Mouse (Mus musculus) midbrain, embryonic 10.5 days (tissue): Measurements from ENCODE around the gene Cped1. TPM values are rescaled to one million over a fixed set of nuclear protein-coding genes. Genes with fewer than 3 reads are reported as not detected.
A peak's percentile ranks its signal among the peaks of the same experiment; 100 is the strongest.

Experiments
- DNase-seq: peaks from one replicate; pipeline ENCODE4 v3.0.0-alpha.2; 2017; ENCODE audit warnings: low spot score
- H3K27ac ChIP-seq: fragments of 300-500 bp; sonication (generic); replicated peaks from 2 replicates; pipeline ENCODE4 v1.5.1; 2016; ENCODE audit warnings: mild to moderate bottlenecking
- H3K27me3 ChIP-seq: fragments of 300-500 bp; sonication (generic); 2 replicates; pipeline ENCODE4 v1.6.1; 2016; ENCODE audit warnings: low read depth, mild to moderate bottlenecking; ENCODE audit not compliant: poor library complexity, severe bottlenecking
- H3K36me3 ChIP-seq: fragments of 300-500 bp; sonication (generic); 2 replicates; pipeline ENCODE4 v1.6.1; 2016; ENCODE audit warnings: mild to moderate bottlenecking, moderate library complexity
- H3K4me1 ChIP-seq: fragments of 300-500 bp; sonication (generic); 2 replicates; pipeline ENCODE4 v1.6.1; 2016
- H3K4me3 ChIP-seq: fragments of 300-500 bp; sonication (generic); 2 replicates; pipeline ENCODE4 v1.5.1; 2016; ENCODE audit warnings: mild to moderate bottlenecking, moderate library complexity
- H3K9me3 ChIP-seq: fragments of 300-500 bp; sonication (generic); replicated peaks from 2 replicates; pipeline ENCODE4 v1.6.1; 2016; ENCODE audit warnings: mild to moderate bottlenecking
- WGBS: fragments of 180-500 bp; shearing (Covaris S2); methylation state at CpG from one replicate; pipeline ENCODE4 v1.1.7; 2016; 5-methylcytosine and 5-hydroxymethylcytosine counted together
- polyA plus RNA-seq: library from polyadenylated mRNA; unstranded; fragments of >200 nt; fragmentation: Nextera tagmentation; extraction: Ambion mirVana; gene quantifications from 2 replicates; pipeline ENCODE4 v1.2.1, GENCODE M21; 2016

Cped1 gene
- polyA plus RNA-seq, 1 experiment from 2014 or later = 10.4 TPM

DNA sequence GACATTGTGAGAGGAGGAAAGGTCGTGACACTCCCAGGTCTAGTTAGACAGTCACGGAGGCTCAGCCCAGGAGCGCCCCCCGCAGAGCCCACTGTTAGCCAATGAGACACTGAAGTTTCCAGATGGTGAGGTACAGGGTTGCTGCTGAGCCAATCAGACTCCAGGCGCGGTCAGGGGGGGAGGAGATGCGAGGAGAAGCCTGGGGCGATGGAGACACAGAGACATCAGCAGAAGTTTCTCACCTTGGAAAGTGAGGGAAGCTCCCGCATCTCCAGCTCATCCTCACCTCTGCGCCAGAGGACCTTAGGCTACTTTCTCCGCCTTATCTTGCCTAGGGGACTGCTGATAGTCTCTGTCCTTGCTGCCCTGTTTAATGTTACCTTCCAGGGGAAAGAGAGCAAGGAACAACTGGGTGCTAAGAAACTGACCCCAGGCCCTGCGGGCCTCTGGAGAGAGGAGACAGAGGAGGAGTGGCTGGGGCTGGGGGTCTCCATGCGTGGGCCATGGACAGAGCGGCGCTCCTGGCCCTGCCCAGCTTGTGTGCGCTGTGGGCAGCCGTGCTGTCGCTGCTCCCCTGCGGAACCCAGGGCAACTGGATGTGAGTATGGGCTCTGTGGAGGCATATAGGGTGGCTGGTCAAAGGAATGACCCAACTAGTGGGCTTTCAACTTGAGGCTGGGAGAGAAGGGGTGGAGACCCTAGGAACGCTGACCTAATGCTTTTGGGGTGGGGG, 302.5 kb downstream of the Cped1 start, which contains the start of gene Wnt16:
Gene Wnt16, plus strand, starts transcription at position 224 of the 733 bp plus-strand sequence.
- peaks cover 68% of the 10 kb centered on the region for H3K27me3 ChIP-seq
- H3K36me3 ChIP-seq = no peaks in the 10 kb centered on the region
- peaks cover 22% of the 10 kb centered on the region for H3K4me1 ChIP-seq
- no peak within 1 kb of the TSS for H3K27ac ChIP-seq
- no peaks in the 10 kb centered on the region for H3K9me3 ChIP-seq
- peak; percentile 54 for DNase-seq
- peak within 1 kb of the TSS; percentile 62 for H3K4me3 ChIP-seq
- WGBS = under 1% methylated on average over 20 of the region's 20 CpGs

DNA sequence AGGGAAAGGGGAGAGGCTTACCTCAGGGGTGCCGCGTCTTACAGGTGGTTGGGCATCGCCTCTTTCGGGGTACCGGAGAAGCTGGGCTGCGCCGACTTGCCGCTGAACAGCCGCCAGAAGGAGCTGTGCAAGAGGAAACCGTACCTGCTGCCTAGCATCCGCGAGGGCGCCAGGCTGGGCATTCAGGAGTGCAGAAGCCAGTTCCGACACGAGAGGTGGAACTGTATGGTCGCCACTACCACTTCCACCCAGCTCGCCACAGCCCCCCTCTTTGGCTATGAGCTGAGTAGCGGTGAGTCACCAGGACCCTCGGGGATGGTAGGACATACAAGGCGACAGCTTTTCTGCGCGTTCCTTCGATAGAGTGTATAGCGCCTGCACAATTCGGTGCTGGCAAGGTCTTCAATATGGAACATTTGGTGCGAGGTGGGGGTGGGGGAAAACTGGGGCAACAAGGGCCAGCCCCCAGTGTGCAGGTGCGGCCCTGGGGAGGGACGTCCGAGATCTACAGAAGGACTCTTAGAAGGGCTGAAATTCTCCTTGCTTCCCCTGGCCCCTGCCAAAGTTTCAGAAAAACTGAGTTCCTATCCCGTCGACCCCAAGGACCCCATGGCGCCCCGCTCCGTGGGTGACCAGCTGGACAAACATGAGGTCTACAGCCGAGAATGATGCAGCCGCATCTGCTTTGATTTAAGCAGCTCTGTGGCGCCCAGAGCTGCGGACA, 303.2 kb downstream of the Cped1 start:
- H3K36me3 ChIP-seq = no peaks in the 10 kb centered on the region
- H3K27me3 ChIP-seq = peaks cover 73% of the 10 kb centered on the region
- peak; percentile 61 for DNase-seq
- H3K9me3 ChIP-seq = no peaks in the 10 kb centered on the region
- no peak overlapping the region for H3K27ac ChIP-seq
- WGBS = under 1% methylated on average over 38 of the region's 38 CpGs
- peaks cover 22% of the 10 kb centered on the region for H3K4me1 ChIP-seq
- peak overlapping the region; percentile 62 for H3K4me3 ChIP-seq

DNA sequence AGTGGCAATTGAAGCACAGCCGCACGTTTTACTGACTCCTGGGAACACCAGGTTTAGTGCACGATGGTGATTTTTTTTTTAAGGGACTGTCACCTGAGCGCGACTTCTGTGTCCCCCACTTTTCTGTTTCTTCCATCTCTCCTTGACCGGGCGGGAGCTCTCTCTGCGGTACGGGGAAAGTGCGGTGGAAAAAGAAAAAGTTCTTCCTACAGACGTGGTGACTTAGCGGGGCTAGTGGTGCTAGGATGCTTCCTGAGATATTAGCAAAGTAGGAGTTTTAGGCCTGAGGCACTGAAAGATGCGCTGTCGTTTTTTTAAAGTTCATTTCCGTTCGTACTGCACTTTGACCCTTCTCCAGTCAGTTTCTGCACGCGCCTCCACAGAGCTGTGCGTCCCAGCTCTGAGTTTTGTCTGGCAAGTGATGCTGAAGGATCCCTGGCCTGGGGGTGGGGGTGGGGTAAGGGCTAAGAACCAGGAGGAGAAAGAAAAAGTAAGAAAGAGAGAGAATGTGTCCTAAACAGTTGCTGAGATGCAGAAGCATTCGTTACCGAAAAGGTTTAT, 303.8 kb downstream of the Cped1 start:
- H3K4me3 ChIP-seq = peak overlapping the region; percentile 62
- H3K27me3 ChIP-seq = peaks cover 73% of the 10 kb centered on the region
- DNase-seq = peak; percentile 26
- H3K36me3 ChIP-seq = no peaks in the 10 kb centered on the region
- H3K27ac ChIP-seq = no peak overlapping the region
- peaks cover 22% of the 10 kb centered on the region for H3K4me1 ChIP-seq
- under 1% methylated on average over 21 of the region's 21 CpGs for WGBS
- no peaks in the 10 kb centered on the region for H3K9me3 ChIP-seq

DNA sequence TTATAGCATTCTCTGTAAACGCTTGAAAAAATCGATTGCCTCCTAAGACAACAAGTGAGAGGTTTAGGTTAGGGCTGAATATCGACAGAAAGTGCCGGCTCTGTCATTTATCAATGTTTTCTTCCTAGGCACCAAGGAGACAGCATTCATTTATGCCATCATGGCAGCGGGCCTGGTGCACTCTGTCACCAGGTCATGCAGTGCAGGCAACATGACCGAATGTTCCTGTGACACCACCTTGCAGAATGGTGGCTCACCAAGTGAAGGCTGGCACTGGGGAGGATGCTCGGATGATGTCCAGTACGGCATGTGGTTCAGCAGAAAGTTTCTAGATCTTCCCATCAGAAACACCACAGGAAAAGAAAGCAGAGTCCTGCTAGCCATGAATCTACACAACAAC, 305.1 kb downstream of the Cped1 start:
- Histone ChIP-seq H3K27ac (no peak overlapping the region), H3K27me3 (peaks cover 73% of the 10 kb centered on the region), H3K9me3 (no peaks in the 10 kb centered on the region), H3K4me3 (no peak overlapping the region), H3K4me1 (peaks cover 22% of the 10 kb centered on the region), H3K36me3 (no peaks in the 10 kb centered on the region)
- 81% methylated on average over 8 of the region's 8 CpGs for WGBS
- no peak for DNase-seq

DNA sequence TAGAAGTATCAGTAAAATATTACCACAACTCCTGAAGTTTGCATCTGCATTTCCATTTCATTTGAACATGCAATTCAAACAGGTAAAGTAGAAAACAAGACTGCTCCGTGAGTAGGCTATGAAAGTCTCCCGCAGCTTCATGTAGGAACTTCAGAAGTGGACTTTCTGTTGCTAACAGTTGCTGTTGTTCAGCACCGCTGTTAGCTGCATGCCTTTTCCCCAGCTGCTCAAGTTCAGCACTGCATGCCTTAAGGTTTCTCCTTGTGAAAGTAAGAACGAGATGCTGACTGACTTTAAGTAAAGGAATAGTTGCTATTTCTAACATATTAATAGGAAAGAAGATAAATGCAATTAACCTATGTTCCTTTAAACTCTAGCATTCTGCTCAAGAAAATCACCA, 306.3 kb downstream of the Cped1 start:
- Histone ChIP-seq H3K27ac (no peak overlapping the region), H3K9me3 (no peaks in the 10 kb centered on the region), H3K27me3 (peaks cover 61% of the 10 kb centered on the region), H3K4me3 (no peak overlapping the region), H3K36me3 (no peaks in the 10 kb centered on the region), H3K4me1 (peaks cover 22% of the 10 kb centered on the region)
- no peak for DNase-seq
- WGBS = 52% methylated on average over 4 of the region's 4 CpGs

DNA sequence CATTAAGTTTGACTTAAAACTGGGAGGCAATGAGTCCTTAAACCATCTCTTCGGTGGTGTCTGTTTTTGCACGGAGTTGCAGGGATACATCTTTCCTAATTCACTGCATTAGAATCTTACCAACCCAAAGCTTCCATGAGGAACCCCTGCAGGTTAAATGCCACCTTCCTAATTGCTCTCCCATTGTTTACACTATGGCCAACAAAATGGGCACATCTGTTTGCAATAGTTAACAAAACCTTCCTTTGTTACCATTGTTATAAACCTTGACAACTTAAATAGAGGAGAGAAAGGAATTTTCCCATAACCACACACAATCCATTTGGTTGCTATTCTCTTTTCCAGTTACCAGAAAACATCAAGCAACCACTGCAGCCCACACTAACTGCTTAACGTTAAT, 308.2 kb downstream of the Cped1 start:
- peaks cover 42% of the 10 kb centered on the region for H3K27me3 ChIP-seq
- H3K36me3 ChIP-seq = no peaks in the 10 kb centered on the region
- no peak overlapping the region for H3K27ac ChIP-seq
- H3K4me3 ChIP-seq = no peak overlapping the region
- DNase-seq = no peak
- WGBS = 30% methylated on average over 3 of the region's 3 CpGs
- no peaks in the 10 kb centered on the region for H3K9me3 ChIP-seq
- H3K4me1 ChIP-seq = peaks cover 9% of the 10 kb centered on the region

DNA sequence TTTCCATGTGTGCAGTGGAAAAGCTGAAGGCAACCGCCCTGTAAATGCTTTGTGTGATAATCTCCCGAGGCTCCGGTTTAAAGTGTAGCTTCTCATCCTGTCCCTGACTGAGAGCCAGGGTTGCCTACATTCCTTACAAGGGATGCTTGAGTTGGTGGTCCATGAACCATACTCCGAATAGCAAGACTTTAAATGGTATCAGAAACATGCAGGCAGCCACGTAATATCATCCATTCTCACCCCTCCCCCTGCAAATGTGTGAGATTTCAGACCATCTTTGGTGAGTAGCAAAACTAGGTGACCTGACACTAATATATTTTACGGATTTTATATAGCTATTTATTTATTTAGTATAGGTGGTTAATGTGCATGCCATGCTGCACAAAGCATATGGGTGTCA, 311.3 kb downstream of the Cped1 start:
- no peak overlapping the region for H3K27ac ChIP-seq
- H3K27me3 ChIP-seq = peaks cover 11% of the 10 kb centered on the region; the same call in 1 of the 2 replicates
- no peaks in the 10 kb centered on the region for H3K36me3 ChIP-seq
- no peak for DNase-seq
- WGBS = 87% methylated on average over 6 of the region's 6 CpGs
- H3K4me3 ChIP-seq = no peak overlapping the region
- 0 out of 2 replicates have a peak, but pooled peaks cover 2% of the 10 kb centered on the region for H3K4me1 ChIP-seq
- no peaks in the 10 kb centered on the region for H3K9me3 ChIP-seq

DNA sequence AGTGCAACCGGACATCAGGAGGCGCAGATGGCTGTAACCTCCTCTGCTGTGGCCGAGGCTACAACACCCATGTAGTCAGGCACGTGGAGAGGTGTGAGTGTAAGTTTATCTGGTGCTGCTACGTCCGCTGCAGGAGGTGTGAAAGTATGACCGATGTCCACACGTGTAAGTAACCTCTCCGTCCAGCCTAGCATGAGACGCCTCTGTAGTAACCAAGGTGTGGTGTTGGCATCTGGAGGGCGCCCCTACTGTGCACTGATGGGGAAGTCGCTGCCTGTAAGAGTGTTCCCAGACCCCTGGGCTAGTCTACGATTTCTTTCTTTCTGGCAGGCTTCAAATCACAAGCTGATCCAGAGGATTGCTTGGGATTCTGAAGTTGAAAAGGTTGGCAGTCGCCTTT, 312.3 kb downstream of the Cped1 start:
- 59% methylated on average over 14 of the region's 14 CpGs for WGBS
- no peak overlapping the region for H3K4me3 ChIP-seq
- DNase-seq = no peak
- H3K36me3 ChIP-seq = no peaks in the 10 kb centered on the region
- no peaks in the 10 kb centered on the region for H3K9me3 ChIP-seq
- H3K27me3 ChIP-seq = peaks cover 6% of the 10 kb centered on the region; the same call in 1 of the 2 replicates
- H3K4me1 ChIP-seq = 0 out of 2 replicates have a peak, but pooled peaks cover 2% of the 10 kb centered on the region
- H3K27ac ChIP-seq = no peak overlapping the region

Other genes with a start within 250 kb of the Cped1 start
- gene Tspan12, start 133.4 kb upstream of the Cped1 start, polyA plus RNA-seq = 54.6 and 54.8 TPM in 2 replicates
- gene Ing3, start 36.3 kb upstream of the Cped1 start, polyA plus RNA-seq = 55.8 and 56.5 TPM in 2 replicates